Mouse (Mus musculus): ENCODE data around the gene Prelp.

Gene Prelp

DNA sequence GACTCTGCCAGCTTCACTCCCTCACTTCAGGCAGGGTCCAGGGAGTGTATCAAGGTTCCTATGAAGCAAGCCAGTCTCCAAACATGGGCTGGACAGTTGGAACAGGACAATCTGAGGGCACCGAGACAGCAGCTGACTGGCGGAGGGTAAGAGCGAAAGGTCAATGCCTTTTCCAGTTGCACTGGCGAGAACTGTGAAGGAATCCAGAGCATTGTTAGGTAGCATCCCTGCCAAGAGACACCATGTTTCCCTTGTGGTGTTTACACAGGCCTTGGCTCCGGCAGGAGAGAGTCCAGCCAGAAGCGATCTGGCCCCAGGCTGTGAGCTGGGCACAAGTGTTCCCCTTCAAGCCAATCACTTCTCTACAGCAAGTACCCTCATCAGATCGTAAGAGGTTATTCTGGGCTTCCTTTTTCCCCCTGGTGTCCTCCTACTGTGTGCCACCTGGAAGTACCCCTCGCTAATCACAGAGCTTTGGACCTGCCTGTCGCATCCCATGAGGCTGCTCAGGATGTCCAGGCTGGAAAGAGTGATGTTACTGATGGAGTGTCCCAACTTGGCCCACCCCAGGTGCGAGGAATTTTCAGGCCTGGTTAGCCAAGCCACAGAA lies 13.2 kb upstream of the Prelp start:
- DNase-seq (ENCODE audit: low spot score): no peak

DNA sequence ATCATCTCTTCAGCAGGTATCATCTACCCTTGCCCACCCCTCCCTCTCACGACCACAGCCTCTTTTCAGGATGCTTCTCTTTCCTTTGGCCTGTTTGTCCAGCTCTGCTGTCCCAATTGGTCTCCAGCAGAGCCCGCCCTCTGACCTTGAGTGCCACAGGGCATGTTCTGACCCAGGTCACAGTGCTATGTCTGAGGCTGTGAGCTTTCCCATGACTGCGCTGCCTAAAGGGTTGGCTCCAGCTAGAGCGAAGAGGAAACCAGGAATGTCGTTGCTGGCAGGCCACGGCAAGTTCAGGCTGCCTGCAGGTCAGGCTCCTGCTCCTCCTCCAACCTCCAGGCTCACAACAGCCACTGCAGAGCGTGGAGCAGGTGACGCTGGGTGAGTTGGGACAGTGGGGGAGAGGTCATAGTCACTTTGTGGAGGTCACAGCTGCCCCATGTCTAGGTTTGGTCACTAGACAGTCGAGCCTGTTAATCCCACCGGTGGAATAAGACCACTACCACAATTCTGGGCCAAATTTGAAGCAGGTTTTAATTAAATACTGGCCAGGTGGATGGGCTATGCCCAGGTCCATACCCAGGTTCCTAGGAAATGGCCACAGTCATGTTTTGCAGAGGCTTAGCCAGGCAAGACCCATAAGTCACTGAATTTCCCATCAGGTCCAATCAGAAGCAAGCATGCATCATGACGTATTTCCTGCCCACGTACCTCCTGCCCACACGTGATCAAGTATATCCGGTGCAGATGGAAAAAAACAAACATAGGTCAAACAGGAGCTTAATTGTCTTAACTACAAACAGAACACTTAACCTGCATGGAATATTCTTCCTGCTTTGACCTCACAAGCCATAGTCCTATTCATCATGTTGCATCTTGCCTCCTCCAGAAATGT lies 12.3 kb upstream of the Prelp start:
- DNase-seq (ENCODE audit: low spot score): no peak

DNA sequence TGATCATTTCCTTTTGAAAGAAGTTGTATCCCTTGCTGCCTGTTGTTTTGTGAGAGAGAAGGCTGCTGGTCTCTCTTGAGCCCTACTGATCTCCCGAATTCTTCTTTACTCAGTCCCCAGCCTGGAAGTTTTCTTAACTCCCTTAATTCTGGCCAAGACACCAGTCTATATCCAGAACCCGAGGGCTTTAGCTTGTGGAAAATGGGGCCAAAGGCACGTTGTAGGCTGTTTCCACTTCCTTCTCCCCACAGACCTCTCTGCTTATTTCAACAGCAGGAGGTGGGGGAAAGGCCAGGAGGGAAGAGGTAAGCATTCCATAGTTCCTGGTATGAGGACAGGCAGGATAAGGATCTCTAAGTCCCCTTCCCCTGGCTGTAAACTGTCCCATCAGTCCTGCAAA lies 8.8 kb upstream of the Prelp start:
- no peak for DNase-seq (ENCODE audit: low spot score)

DNA sequence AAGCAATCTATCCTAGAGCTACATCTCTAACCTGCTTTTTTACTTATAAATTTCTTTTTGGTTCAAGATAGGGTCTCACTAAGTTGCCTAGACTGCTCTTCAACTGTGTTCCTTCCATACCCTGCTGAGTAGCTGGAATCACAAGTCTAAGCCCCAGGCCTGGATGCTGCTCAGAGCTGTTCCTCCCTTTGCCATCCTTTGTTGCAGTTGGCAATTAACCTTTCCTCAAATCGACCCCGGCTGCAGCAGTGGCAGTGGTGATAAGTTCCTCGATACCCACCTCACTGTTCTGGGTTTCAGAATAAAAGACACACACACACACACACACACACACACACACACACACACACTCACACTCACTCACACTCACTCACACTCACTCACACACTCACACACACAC lies 4.0 kb upstream of the Prelp start:
- DNase-seq (ENCODE audit: low spot score): no peak

DNA sequence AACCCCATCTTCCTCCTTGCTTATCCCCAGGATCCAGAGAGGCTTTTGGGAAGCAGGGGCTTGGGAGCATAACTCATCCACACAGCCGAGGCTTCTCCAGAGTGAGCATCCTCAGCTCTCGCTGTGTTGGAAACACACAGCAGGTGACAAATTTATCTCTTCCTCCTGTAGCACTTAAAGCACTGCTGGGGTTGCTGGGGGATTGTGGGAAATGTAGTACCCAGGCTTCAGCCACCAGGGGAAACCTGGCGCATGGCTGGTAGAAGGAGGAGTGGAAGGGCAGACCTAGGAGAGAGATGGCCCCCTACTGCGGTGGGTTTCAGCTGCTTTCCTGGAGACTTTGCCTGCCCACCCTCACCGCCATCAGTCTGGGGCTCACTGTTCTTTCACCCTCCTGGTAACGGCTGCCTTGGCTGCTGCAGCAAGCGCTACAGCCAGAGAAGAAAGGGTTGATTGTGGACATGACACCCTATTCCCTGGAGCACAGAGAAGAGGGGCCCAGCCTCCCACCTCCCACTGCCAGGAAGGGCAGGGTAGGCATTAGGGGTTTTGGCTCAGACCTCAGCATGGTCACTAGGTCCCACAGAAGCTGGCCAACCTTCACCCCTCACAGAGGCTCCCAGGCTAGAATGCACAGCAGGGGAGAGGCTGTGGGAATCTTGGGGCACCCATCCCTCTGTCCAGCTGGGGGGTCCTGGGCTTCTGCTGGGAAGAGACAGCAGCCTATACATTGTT lies 3.1 kb upstream of the Prelp start:
- DNase-seq (ENCODE audit: low spot score): no peak

DNA sequence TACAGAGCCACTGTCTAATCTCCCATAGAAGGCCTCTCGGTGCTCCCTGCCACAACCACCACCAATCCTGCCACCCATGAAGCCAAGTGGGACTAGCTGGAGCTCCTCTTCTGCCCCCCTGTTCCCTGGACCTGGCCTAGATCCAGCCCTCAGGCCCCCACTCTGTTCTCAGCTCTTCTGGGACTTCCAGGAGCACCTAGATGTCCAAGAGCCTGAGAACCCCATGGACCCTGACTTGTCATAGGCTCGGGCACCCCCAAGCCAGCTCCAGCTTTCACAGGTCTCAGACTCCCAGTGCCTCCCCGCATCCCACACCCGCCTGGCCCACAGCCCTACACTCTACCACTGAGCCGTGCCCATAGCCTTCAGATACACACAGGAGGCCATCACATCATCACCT lies 1.9 kb upstream of the Prelp start:
- DNase-seq (ENCODE audit: low spot score): no peak

DNA sequence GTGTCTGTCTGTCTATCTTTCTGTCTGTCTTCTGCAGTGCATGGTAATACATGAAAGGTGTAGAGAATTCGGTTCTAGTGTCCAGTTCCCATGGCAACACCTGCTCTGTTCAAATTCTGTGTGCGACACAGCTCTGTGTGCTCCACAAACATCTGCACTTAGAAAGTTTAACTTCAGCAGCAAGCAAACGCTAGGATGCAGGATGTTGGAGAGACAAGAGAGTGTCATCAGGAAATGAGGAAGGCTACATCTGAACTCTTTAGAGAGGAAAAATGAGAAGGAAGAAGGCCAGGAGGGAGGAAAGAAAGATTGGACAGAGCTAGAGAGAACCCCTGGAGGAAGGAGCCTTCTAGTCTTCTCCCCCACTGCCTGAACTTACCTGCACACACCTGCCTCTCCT lies 338 bp downstream of the Prelp start:
- no peak for DNase-seq (ENCODE audit: low spot score)

DNA sequence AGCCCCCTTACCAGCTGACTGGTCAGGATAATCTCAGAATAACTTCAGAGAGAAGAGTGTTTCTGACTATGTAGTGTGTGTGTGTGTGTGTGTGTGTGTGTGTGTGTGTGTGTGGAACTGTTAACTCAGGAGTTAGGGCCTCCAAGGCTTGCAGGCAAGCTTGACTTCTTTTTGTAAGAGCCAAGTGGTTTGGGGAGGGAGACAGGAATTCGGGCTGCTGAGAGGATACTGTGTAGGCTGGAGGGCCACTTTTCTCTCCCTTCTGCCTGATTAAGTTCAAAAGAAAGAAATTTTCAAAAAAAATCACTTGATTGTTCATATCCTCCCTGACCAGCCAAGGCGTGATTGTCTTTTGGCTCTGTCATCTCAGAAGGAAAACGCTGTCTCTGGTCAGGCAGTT lies 813 bp downstream of the Prelp start:
- DNase-seq (ENCODE audit: low spot score): no peak

DNA sequence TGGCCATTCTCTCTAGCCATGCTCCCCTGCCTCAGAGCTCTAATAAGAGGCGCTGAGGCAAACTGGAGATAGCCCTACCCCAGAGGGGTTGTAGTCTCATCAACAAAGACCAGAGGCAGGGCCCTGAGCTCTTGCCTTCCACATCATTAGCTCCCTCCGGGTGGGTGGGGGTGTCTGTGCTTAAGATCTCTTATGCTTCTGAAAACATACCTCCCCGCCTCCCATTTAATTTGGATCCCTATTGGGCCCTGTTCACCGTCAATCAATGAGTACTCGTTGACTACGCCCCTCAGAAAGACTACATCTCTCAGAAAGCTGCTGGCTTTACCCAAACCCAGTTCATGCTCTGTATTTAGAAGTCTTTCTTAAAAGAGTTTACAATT lies 3.1 kb downstream of the Prelp start:
- DNase-seq (ENCODE audit: low spot score): no peak

DNA sequence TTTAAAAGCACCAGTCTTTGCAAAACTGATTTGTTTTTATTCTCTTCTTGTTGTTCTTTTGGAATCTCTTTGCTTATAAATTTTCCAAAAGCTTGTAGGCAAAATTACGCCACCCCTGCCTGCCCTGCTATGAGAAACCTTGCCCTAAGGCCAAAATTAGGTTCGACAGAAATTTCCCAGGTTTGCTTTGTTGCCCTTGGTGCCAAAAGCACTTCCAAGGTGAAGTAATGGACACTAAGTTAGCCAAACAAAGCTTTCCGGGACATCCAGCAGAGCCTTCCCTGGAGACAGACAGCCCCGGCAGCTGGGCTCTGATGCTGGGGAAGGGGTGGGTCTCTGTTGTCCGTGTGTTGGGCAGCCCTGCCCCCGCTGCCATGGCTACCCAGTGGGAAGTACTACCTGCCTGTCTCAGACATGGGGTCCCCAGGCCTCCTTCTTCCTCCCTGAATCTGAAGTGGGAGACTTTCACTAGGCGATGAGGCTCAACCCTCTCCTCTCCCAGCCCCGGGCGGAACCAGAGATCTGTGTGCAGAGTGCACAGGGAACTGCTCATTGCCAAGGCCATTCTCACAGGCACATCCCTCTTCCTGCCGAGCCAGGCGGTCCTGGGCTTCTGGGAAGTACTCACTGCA lies 3.6 kb downstream of the Prelp start:
- DNase-seq (ENCODE audit: low spot score): no peak

DNA sequence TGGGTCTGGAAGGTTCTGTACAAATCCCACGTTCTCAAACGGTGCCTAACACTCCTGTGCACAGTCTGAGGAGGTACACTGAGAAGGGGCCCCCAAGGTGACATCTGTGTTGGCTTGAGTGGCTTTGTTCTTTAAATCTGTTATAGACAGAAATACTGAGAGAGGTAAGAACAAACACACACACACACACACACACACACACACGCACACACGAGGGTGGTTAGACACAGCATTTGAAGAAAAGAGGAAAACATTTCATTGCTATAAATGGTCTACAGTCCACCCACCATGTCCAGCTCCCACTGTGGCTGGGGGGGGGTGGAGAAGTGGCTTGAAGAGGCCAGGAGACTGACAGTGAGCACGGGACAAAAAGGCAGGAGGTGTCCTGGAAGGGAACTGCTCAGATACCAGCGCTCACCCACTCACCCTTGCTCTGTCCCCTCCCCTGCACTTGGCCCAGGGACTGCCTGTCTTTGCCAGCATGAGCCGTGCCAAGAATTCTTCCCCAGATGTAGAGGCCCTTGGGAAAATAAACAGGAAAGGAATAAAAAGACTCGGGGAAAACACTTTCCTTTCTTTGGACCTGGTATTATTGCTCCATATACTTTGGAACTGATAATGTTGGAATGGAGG lies 5.4 kb downstream of the Prelp start:
- DNase-seq (ENCODE audit: low spot score): no peak

DNA sequence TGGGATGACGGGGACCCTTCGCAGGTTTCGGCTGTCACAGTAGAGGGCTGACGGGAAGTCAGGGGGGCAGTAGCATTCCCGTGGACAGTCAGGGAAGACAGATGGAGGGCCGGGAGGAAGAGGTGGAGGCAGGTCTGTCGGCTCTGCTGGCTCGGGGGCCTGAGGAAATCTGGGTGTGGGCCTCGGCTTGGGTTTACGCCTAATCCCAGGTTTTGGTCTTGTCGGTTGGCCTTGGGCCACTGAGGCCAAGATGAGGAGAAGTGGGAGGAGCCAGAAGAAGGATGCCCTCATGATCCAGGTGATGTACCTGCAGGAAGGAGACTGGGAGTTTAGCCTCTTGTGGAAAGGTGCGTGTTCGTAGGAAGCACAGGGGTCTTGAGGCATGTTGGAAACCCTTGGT lies 6.1 kb downstream of the Prelp start:
- no peak for DNase-seq (ENCODE audit: low spot score)

DNA sequence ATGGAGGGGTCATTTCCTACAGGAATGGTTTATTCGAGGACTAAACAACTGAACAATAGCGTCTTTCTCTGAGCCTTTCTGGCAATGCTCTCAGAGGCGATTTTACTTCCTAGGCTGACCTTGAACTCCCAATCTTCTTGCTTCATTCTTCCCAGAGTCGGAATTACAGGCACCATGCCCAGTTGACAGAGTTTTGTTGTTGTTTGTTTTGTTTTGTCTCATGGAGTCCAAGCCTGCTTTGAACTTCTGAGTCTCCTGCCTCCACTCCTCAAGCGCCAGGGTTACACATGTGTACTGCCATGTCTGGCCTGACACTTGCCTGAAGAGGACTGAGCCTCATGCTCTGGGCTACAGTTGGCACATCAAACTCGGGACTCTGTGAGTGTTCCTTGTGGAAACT lies 8.2 kb downstream of the Prelp start:
- DNase-seq (ENCODE audit: low spot score): no peak

DNA sequence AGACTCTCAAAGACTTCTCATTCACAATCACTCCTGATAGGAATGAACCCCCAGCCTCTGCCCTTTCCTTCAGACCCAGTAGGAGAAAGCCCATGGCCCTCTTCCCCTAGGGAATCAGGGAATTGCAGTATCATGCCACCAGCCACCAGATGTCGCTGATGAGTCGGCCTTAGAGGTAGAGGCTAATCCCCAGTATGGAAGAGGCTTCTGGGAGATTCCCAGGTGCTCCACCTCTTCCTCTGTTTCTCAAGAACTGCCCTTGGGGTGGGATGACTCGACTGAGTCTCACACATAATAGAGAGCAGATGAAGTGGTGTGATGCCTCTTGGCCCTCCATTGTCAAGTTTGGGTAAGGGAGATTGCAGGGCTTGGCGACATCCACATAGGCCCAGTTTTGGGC lies 9.8 kb downstream of the Prelp start:
- no peak for DNase-seq (ENCODE audit: low spot score)

DNA sequence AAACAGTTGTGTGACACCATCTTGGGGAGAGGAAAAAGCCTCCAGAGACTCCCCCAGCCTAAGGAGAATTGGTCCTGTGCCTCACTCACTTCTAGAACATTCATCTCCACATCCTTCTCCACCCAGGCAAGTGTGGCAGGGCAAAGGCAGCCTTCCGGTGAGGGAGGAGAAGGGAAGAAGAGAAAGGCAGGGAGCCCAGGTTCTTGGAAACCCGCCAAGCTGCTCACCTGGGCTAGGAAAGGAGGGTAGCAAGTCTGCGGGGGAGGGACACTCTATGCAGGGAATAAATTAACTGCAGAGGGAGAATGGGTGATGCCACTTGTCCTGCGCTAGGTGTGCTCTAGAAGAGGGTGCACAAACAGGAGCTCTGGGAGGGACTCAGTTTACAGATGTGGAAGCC lies 10.2 kb downstream of the Prelp start:
- DNase-seq (ENCODE audit: low spot score): no peak

DNA sequence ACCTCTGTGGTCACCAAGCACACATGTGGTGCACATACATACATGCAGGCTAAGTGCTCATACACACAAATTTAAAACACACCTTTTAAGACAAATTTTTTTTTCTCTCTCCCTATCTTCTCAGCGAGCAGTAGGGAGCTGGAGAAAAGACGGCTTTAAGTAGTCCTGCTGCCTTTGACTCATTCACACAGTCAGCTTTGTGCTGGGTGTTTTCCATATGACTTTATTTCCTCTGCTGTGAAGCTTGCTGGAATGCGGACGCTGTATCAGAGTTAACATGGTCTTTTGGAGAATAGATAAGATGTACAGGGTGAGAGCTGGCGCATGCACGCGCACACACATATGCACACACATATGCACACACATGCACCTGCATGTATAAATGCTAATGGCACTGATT lies 11.1 kb downstream of the Prelp start:
- no peak for DNase-seq (ENCODE audit: low spot score)

DNA sequence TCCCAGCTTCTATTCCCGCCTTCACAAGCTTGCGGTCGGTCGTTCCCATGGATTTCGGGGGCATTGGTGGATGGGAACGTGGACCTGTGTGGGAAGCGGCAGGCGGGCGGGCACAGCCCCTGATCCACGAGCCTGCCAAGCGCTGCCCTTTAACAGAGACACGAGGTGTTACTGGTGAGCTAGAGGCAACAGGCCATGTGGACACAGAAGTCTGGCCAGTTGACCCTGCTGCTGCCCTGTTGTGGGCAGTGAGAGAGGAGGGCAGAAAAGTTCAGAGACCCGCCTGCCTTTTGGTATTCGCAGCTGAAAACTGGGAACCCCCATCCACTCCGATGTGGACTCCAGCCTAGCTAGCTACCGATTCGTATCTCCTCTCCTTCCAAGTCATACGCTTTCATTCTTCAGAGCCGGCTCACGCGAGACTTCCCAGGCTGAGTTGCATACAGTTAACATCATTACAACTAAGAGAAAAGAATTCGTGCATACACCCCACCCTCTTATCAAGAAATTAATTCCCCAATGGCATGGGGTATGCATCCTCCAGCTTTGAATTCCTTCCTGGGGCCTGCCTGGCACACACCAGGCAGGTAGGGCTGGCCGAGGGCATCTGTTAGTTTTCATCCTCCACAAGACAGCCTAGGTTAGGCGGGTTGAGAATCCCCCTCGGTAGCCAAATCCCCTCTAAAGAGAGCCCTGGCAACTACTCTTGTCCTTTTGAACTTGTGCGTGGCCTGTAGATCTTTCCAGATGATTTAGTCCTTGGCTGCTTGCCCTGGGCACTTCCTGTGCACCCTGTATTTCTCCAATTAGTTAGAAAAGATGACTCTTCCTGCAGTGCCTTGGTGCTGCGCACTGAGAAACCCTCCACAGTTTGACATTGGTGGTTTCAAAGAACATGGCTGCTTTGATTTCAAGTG lies 12.3 kb downstream of the Prelp start:
- DNase-seq (ENCODE audit: low spot score): no peak

DNA sequence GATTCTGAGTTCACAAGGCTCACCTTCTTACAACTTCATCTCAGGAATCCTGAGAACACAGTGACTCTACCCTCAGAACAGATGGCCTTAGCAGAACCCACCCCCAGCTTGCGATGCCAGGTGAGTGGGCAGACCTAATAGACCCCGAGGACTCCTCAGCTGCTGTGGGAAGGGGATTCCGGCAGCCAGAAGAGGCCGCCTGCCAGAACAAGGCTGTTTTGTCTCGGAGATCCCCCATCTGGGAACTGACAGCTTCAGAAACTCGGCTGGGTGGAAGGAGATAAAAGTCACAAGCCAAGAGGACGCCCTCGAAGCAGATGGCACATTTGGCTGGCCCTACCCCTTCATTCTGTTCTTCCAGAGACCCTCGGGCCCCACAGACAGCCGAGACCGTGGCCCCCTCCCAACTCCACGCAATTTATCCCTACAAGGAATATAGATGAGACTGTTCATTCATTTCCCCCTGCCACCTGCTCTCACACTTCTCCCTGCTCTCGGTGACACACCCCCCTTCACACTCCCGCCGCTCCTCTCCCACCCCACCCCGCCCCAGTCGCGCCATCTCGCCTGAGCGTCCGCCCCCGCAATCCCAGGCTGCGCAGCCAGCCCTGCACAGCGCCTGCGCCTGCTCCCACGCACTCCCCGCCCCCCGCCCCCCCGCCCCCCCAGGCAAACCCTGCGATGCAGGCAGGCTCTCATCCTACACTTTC lies 13.1 kb downstream of the Prelp start, which contains the start of gene Optc:
Optc (minus strand) TSS at position 51 of the 710 bp plus-strand sequence.
- peak; percentile 55 for DNase-seq (ENCODE audit: low spot score)

DNA sequence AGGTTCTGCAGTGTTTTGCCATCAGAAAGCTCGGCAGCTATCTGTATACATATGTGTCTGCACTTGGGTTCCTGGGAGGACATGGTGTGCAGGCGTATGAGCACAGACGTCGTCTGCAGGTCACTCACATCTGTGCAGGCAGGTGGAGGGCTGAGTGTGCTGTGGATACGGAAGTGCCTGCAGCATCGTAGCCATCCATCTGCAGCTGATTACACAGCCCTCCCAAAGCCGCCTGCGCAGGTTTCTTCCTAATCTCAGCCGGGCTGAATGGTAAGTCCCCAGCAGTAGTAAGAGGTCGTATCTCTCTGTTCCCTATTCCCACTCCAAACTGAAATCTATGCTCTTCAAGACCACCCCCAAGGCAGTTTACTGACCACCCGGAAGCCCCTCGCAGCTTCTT lies 14.8 kb downstream of the Prelp start:
- no peak for DNase-seq (ENCODE audit: low spot score)

DNA sequence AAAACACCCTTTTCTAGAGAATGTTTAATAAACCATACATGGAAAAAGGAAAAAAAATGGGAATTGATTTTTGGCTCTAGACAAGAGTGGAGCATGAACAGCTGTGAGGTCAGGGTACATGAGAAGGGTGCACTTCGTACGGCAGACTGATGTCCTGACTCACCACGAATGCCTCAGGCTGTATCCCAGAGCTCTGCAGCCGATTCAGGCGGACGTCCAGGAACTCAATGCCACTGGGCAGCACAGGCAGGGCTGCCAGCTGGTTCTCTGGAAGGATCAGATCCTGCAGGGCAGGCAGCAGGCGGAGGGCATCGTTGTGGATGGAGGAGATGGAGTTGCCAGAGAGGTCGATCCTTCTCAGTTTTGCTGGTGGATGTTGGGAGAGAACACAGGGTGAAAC lies 20.4 kb downstream of the Prelp start:
- no peak for DNase-seq (ENCODE audit: low spot score)
